Mouse (Mus musculus) ovary, postnatal 36 days (tissue): ENCODE results near the gene Npy5r.

Experiments
- DNase-seq: peaks from one replicate; pipeline ENCODE4 v3.0.0; 2022; ENCODE audit warnings: low spot score, mixed read lengths

Gene Npy5r

DNA sequence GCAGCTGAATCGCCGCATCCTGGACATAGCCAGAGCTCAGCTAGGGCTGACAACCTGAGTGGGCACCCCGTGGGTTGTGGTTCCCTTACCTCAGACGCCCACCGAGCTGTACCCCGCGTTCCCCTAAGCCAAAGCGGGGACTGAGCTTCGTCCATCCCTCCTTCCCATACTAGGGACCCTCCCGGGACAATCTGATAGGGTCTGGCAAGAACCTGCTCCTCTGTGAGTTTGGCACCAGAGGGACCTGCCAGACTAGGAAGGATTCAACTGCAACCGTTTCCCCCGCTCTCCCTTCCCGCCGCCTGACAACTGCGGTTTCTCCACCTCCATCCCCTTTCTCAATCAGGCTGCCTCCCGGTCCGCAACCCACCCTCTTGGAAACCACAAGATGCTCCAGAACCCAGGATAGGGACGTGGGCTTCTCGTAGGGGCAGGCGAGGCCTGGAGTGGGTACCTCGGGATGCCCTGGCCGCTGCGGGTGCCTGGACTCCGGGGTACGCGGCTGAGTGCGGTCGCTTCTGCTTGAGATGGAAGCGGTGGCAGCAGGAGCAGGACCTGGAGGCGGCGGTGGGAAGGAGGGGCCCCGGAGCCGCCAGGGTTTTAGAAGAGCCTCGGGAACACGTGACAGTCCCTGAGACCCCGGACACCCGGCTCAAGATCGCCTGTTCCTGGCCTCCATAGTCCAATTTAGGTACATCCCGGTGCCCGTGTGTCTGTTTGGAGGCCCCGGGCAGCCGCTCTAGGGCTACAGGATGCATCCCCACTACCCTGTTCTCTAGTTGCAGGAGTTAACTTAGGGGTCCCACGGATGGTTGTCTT lies at the start of gene Npy5r:
Gene Npy5r, minus strand, starts transcription at position 618 of the 819 bp plus-strand sequence.
- DNase-seq = no peak

GRCm38 (mm10) chr8:66731957-66732356 lies 44.0 kb upstream of the Npy5r start:
- no peak for DNase-seq

GRCm38 (mm10) chr8:66729446-66729845 lies 41.5 kb upstream of the Npy5r start:
- DNase-seq = no peak

- no peak for DNase-seq
Observed at GRCm38 (mm10) chr8:66722835-66723234, 34.9 kb upstream of the Npy5r start.

DNA sequence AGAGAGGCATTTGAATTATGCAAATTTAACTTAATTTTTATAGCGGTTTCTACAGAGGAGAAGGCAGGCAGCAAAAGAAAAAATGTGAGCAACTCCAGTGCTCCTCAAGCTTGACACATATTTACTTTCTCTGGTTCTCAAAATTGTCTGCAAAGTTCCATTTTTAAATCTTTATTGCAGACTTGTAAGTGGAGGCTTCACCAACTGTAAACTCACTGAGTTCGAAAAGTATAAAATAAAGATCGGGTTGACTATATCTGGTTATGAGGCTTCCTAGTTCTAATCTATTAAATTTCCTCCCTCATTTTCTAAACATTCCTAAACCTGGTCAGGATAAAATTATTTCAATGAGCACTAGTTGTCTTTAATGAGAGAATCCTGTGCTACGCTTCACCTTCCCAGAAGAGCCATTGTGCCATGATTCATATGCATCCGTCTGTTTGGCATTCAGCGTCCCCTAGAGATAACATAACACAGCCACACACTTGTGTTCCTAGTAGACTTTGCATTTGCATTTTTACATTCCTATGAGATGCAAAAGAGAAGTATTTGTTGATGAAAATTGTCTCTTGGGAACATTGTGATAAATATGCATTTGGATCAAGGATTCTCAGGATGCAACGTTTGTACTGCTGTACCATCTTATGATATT lies 26.5 kb upstream of the Npy5r start:
- no peak for DNase-seq

GRCm38 (mm10) chr8:66698782-66699181 lies 10.9 kb upstream of the Npy5r start:
- no peak for DNase-seq

- no peak for DNase-seq
Observed at GRCm38 (mm10) chr8:66698011-66698410, 10.1 kb upstream of the Npy5r start.

GRCm38 (mm10) chr8:66696970-66697843 lies 9.3 kb upstream of the Npy5r start, which contains the start of gene Npy1r:
Gene Npy1r (plus strand): TSS chr8:66697192.
- peak; percentile 10 for DNase-seq

DNA sequence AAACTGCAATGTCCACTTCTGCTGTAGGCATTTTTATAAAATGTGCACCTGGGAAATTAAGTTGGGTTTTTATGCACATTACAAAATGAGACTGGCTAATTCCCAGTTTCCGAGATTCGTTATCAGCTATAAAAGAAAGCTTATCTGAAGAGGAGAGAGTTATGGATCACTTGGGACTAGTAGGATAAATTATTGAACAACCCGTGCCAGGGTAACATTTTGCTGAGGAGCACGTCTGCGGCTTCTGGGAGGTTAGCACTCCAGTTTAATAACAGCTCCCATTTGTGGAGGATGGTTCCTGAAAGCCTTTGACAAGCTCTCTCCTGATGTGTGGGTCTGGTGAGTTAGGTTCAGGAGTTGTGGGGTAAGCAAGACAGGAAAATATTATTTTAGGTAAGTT lies 2.5 kb upstream of the Npy5r start:
- no peak for DNase-seq

DNA sequence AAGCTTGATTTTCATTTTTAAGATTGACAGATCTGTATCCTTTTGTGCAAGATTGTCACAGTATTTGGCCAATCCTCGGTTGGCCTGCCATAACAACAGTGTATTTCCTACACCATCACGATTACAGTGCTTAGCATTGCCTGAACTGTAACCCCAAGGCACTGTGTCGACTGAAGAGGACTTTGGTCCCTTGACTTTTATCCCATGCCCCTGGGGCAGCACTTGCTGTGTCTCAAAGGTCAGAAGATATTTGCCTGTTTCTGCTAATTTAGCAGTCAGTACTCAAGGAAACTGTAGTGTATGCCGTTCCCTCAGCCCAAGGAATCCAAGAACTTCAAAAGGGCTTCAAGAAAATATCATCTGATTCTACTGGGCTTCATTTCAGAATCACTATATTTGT lies 871 bp upstream of the Npy5r start:
- DNase-seq = no peak

DNA sequence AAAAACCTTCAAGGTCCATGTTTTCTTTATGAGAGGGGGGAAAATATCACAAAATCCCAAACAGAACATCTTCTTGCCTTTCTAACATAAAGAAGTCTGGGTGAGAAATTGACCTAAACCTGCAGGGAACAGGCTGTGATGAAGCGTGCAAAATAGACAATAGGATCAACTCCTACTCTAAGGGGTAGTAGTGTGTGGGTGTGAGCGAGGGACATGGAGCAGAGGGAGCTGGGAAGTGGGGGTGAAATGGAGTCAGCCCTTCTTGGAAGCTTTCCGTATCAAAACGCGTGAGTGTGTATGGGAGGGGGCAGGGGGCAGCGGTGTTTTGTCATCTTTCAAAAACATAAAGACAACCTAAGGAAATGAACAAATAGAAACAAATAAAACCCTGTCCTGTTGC lies 467 bp upstream of the Npy5r start:
- no peak for DNase-seq

DNA sequence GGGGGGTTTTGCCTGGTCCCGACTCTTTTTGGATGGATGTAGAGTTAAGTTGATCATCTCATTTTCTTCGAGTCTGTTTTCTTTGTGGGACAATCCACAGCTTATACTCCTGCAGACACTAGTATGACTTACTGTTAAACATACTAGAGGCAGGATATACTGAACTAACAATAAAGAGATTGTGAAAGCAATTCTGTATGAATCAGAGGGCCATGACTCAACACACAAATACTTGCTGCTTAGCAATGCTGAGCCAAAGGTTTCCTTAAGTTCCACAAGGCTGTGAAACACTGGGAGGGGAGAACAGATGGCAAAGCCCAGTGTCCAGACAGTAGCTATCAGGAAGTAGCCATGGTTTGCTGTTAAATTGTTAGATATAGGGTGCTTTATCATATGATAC lies 6.7 kb downstream of the Npy5r start:
- no peak for DNase-seq

- DNase-seq = no peak
Observed at GRCm38 (mm10) chr8:66630721-66631120, 57.2 kb downstream of the Npy5r start.
